Mouse (Mus musculus) layer of hippocampus, adult 8-10 months (tissue): ENCODE measurements at regions not wholly inside any gene's neighbourhood (a gene's known extent, or its start where the extent isn't known, plus 50 kb on each side); places are given as distances from the start of the nearest gene placed in this dataset.
A peak's percentile ranks its signal among the peaks of the same experiment; 100 is the strongest.

Source experiments
- DNase-seq, 2 experiments: peaks; one replicate each; pipeline ENCODE4 v3.0.0; 2022; ENCODE audit warnings: low spot score in 2 of 2

DNA sequence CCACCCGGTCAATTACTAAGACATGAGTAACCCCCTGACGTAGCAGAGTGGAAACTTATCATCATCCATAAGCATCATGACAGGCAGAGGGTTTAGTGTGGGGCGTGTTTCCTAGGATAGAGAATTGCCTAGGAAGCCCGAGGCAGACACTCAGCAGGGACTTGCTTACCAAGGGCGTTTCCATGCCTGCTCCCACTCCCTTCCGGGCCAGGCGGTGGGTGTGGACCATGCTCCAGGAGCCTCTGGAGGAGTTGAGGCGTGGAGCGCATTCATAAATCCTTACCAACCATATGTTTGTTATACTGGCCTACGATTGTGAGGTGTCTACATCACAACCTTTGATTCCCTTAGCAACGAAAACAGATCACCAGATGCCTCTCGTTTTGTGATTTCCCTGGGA, 368.2 kb downstream of the Etnk1 start:
- DNase-seq = peak in 1 of 2 experiments; percentile 13

DNA sequence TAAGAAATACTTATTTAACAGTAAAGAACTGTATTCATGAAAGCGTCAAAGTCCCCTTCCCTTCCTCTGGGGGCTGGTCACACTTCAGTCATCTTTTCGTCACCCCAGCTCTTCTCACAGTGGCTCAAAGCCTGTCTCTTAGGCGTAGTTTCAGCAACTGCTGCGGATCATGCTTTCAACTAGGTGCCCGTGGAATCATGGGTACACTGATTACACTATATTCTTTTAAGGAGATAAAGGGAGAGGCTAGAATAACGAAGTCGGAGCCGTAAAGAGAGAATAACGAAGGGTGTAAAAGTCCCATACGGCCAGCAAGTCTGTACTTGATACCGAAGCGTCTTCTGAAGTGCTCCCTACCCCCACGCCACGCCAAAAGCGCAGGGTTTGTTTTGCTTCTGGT, 368.7 kb downstream of the Etnk1 start:
- DNase-seq = no peak

DNA sequence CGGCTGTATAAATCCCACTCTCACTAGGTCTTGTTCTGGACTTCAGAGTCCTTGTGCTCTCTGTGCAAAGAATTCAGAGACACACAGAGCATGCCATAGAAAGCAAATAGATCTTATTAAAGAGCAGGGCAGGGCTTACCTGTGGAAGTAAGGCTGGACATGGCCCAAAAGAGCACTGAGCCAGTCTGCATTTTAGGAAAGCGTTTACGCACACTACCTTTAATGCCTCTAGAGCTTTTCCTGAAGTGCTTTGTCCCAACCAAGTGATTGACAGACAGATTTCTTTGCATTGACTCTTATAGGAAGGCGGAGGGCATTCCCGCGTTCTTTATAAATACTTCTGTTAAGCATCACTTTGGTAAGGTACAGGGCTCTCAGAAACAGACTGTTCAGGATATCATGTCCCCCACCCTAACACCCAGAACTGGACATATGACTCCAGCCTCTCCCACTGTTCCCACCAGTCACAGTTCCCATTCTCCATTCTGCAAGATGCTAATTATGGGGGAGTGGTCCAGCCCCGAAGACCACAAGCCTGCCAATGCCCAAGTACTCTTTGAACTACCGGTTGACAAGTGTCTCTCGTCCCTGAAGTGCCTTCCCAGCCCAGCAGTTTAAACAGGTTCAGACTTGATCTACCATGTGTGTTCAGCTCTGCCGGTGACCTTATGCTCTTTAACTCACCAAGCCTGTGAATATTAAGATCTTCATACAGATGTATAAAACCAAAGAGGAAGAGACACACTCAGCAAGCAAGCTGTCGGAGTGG, 369.7 kb downstream of the Etnk1 start:
- DNase-seq = no peak

DNA sequence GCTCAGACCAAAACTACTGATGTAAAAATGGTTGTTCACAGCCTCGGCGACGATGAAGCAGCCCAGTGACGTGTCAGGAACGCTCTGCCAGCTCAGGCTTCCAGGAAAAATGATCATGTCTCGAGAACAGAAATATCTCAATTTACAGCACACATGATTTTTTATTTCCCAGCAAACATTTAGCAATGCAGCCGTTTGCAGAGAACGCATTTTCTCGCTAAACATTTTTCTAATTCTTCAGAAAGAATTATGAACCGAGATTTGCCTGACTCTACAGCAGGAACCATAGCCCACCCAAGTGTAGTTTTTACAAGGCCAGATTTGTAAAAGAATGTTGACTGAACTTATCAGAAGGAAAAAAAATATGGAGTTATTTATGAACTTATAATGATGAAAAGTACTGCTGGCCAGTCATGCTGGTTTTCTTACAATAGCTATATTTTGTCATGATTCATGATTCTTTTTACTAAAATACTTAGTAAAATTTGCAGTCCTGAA, 380.4 kb downstream of the Etnk1 start:
- no peak for DNase-seq

DNA sequence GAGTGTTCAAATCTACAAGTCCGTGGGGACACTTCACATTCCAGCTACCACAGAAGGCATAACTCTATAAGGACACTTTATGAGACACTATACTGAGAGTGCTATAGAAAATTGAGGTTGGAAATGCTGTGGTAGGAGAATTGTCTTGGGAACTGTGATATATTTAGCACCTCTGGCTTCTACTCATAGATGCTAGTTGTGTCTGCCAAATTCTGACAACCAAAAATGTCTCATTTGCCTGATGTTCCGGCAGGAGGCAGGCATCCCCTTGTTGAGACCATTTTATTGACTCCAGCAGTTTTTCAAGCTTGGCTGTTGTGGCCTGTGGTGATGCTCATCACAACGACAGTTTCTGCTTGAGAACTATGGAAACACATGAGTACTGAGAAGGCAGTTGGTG, 387.9 kb downstream of the Etnk1 start:
- no peak for DNase-seq

DNA sequence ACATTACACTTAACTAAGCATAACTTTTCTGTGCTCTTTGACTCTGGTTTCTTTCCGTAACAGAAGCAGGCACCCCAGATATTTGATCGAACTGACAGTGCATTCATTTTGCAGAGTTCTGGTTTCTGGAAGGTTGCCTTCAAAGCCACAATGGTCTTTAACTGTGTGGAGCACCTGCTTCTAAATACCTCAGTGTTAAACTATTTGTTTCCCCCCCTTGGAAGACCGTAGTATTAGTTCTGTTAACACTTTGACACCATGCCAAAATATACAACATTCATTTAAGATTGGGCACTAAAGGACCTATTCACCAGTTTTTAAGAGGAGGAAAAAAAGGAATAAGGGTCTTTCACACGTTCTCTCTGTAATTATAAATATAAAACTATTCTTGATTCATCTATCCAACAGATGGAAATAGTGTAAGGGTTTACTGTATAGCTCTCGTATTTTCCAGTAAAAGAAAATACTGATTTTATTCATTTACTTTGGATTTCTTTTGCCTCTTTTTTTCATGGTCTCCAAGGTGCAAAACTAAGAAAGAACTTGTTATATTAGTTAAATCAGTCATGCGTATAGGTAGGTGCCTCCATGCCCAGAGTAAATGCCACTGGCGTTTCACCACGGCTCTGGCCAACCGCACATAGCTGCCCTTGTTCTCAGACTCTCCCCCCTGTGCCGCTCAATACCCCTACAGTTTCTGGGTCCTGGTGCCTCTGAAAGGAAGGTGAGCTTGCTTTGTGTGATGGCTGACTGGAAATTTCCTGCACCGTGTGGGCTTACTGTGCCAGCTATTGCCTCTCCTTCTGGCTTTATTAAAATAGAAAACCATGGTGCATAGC, 391.2 kb downstream of the Etnk1 start:
- DNase-seq = no peak

DNA sequence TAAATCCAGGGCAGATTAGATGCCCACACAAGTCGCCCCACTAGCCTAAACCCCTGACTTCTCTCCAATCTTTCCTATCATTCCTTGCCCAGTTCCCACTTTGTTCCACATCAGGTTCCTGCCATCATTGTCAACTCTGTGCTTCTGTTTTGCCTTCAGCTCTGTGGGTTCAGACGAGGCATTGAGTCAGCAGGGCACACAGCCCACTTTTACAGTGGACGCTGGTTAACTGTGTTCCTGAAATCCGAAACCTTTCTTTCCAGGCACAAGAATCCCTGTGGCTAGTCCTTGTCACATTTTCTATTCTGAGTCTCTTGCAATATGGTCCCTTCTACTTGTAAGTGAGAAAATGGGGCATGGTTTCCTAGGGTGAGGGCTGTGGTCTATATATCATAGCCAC, 392.3 kb downstream of the Etnk1 start:
- no peak for DNase-seq

DNA sequence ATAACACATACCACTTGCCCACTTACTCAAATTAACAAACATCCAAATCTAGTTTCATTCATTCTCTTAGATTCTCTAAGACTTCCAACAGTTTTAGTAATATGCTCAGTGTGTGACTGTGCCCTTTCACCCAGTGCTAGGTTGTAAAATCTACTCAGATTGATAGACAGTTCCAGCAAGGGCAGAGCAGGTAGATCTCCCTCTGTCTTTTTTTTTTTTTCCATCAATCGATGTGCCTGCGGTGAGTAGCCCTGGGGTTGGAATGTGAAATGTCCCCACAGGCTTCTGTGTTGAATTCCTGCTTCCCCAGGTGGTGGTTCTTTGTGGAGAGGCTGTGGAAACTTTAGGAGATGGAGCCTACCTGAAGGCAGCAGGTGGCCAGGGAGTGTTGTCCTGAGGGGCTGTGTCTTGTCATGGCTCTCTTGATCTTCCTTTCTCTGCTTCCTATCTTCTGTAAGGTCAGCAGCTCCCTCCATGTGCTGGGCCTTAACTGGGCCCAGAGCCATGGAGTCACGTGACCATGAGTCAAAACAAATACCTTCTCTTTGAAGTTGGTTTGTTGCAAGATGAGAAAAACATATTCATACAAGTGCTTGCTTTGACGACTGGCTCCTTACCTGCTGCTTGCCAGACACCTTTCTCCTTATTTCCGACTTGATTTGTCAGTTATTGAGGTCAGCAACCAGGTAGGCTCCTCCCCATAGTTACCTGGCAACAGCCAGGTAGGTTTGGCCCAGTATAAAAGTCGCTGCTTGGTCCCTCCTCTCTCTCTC, 394.5 kb downstream of the Etnk1 start:
- DNase-seq = no peak

DNA sequence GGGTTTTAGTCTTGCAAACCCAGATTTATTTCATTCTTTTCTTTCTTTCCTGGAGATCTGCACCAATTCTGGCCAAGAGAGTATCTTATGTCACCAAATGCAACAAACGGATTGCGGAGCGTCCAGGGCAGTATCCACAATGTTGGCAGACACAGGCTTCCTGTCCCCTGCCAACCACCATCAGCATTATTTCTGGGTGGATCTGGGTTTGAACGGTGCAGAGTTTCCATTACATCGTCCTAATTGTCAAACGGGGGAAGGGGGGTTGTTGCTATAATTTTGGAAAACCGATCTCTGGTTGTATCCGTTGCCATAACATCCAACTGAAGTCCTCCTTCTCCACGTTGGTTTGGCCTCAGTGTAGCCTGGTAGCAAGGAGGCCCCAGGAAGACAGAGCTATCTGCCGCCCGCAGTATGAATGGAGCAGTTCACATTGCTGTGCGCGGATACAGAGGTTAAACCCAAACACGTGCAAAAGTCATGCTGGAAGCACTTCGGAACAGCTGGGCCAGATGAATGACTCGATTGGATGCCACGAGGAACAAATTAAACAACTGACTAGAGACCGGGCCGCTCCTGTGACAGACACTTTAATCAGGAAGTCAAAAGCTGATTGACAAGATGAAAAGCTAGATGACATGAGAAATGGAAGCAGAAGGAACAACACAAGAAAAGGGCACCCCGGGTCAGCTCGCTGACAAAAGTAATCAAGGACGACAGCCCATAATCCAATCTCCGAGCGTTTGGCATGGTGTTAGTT, 404.5 kb downstream of the Etnk1 start:
- DNase-seq = no peak

DNA sequence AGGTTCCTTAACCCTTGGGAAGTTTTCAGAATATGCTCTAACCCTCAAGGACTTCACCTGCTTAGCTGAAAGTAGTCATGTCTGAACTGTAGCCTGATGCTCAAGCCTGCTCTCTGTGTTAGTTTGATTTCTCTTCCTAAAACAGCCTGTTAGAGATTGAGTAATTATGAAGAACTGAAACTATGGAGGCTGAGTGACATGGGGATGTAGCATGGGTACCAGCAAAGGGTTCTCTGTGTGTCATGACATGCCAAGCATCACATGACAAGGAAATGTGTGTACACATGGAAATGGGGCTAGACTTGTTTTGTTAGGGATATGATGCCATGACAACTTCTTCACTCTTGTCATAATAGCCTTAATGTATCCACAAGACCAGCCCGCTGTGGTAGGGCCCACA, 412.2 kb downstream of the Etnk1 start:
- no peak for DNase-seq

DNA sequence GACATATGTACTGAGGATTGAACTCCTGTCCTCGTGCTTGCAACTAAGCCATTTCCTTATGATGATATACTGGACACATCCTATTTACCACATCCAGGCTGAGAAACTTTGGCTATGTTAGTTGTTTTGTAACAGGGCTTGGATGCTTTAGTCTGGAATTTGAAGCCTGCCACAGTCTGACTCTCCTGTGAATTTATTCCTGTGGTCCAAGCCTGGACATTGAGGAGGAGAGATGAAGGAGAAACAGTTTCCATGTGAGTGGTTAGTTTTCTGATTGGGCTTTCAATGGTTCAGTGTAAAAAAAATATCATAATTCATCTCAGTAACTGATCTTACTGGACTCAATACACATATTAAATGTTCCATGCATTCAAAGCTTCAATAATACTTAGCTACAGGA, 422.6 kb downstream of the Etnk1 start:
- DNase-seq = no peak

DNA sequence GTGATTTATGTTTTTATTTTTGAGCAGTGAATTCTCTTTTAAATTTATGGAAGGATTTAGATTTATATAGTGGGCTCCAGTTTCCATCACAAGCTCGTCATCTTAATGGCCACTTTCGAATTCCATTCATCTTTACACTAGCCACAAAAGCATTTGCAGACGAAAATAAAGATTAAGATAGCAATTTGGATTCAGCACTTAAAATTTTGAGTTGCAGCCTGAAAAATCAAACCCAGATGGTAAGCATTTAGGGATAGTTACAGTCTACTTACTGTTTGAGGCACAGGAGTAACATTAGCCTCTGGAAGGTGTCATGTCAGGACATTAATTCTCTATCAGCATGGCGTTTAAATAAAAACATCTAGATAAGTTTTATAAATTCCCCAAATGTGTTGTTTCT, 423.2 kb downstream of the Etnk1 start:
- DNase-seq = no peak

DNA sequence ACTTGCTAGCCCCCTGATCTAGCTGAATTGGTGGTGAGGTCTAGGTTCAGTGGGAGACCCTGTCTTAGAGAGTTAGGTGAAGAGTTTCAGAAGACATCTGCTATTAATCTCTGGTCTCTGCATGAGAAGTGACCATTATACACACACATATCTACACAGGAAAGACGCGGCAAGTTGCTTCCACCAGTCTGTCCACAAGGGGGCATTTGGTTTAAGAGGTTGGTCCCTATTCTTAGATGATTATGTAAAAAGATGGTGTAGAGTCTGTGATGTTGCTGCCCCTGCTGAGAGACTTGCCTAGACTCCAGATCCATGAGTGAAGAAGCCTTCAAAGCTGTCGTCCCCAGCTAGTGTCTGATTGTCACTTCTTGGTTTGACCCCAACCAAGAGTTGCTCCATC, 425.5 kb downstream of the Etnk1 start:
- DNase-seq = no peak

DNA sequence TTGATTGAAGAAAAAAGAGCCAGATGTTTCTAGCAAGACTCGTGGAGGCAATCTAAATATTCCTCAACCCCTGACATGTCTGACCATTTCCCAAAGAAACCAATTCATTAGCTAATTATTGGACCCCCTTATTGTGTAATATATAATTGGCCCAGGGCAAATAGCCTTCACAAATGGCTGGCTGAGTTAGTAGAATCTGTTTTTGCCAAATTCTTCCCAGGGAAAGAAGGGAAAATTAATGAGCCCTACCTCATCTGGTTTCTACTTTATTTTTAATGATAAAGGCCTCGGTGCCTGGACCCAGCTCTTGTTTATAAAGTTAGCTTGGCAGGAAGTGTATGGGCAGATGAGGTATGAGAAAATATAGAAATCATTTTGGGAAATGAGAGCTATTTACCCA, 428.5 kb downstream of the Etnk1 start:
- DNase-seq = no peak

DNA sequence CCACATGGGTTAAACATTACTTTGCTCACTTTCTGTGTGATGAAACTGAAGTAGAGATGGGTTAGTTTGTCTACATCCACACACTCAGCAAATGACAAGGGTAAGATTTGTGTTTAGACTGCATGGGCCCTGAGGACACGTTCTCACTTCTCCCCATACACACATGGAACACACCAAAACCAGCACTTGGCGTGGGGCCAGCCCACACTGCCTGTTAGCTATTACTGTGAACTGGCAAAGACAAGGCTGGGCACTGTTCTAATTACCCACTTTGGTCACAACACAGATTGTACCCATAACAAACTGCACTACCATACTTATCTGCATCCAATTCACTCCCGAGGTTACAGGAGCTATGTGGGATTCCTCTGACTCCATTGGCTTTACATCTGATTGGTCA, 430.4 kb downstream of the Etnk1 start:
- no peak for DNase-seq

DNA sequence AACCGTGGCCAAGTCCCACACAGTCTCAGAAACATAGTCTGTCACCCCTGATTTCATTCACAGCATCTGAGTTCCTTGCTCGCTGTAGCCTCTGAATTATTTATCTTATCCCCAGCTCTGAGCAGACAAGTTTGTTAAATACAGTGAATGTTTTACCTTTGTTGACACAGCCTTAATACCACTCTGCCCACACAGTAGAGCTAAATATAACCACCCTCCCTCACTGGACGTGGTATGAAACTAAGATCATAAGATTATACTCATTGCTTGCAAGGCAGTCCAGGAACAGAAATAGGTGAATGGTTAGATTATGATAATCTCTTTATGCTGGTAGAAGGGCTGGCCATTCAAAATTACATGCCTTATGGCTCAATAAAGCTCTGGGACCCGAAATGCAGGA, 431.9 kb downstream of the Etnk1 start:
- DNase-seq = no peak

DNA sequence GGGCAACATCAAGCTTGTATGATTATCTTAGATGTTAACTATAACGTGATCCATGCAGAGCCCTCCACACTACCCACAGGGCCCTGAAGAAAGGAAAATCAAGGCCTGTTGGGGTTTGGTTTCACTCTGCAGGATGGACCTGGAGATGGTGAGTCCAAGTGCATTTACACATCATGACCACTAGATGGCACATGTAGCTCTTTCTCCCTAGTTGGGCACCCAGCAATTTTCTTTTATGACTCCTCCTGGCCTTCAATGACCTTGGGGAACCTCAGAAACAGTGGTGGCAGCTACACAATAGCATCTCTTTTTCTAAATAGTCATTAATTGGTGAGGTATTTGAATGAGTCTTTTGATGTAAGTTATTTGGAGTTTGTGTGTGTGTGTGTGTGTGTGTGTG, 442.1 kb downstream of the Etnk1 start:
- DNase-seq = no peak

DNA sequence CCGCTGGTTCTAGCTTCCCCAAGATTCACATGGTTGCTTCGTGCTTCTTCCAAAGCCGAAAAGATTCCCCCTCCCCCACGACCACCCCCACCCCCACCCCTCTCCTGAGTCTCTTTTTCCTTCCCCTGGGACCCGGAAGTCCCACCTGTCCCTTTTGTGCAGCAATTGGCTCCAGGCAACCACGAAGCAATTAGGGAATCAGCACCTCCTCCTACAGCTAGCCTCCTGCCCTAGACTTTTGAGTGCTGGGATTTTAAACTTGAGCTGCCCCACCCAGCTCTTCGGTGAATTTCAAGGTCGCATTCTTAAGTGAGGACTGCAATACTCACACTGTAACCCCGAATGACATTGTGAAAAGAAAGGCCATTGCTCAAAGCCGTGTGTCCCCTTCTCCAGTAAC, 445.9 kb downstream of the Etnk1 start:
- DNase-seq = no peak

DNA sequence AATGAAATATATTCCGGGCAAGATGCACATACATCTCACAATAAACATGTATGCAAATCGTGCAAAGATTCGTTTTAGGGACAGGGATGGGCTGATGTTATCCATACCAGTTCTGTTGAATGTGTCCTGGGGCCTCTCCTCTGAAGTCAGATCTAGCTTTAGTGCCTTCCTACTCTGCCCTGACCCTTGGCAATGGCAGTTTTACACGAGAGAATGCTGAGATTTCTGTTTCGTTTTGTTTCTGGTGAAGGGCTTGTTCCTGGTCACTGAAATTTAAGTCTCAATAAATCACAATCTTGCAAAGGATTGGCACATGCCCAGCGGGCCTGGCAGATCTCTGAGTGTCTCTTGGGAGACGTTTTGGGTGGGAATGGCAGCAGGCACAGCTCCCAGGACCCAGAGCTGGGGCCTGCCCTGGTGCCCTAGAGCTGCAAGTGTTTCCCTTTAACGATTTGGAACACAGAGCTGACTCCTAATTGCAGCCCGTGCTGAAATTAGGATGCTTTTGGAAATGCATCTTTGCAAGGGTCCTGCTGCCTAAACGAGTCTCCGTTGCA, 447.5 kb downstream of the Etnk1 start:
- DNase-seq = no peak

DNA sequence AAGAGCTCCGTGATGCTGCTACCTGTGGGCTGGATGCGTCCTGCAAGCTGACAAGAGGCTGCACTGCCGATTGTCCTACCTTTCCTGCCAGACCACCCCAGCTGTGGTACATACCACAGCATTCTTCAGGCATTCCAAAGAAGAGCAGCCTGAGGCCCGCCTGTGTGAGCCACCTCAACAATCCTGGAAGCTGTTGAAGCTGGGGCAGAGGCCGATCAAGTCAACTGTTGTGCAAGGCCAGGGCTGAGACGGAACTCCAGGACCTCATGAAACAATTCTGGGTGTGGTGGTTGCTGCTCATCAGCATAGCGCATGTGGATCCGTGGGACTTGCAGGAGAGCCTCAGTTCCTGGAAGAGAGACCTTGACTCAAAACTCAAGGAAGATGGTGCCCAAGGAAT, 448.3 kb downstream of the Etnk1 start:
- no peak for DNase-seq

DNA sequence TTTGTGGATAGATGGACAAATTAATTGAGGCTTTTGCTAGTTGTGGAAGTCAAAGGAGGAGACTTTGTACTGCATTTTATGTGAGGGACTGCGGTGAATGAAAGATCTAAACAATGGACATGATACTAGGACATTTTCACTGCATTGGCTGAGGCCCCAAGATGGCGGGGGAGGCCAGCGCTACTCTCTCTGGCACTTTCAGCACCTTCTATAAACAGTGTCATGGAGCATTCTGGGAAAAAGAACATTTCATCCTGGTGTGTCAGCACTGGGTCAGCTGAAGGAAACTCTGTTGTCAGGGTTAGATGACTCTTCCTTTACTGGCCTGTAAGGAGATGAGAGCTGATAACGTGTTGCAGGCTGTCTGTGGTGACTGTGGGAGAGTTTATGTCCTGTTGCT, 449.4 kb downstream of the Etnk1 start:
- no peak for DNase-seq
